Mouse (Mus musculus) layer of hippocampus, adult 2 months (tissue): ENCODE results near the gene Gtdc1. TPM values are rescaled to one million over a fixed set of nuclear protein-coding genes. Genes with fewer than 3 reads are reported as not detected.

Experiments
- DNase-seq, 2 experiments: peaks; one replicate each; pipeline ENCODE4 v3.0.0; 2022; ENCODE audit warnings: low spot score in 2 of 2
- H3K27ac ChIP-seq: fragments of 200-600 bp; 2 replicates; pipeline ENCODE4 v1.8.1; 2022
- H3K4me3 ChIP-seq: fragments of 200-600 bp; 2 replicates; pipeline ENCODE4 v1.8.1; 2022; ENCODE audit warnings: mild to moderate bottlenecking
- CTCF ChIP-seq: fragments of 200-600 bp; conservative IDR thresholded peaks from 2 replicates; pipeline ENCODE4 v1.8.1; 2022; ENCODE audit warnings: antibody characterized with exemption, mild to moderate bottlenecking, moderate library complexity
- total RNA-seq, 2 experiments: library from RNA; stranded (reverse); gene quantifications; 2 replicates each; pipeline ENCODE4 v1.2.3; 2021

Gtdc1 gene
- total RNA-seq, 2 experiments from 2014 or later: 65.5 to 69.7 TPM

GRCm38 (mm10) chr2:44801361-44801760 is 126.1 kb downstream of the Gtdc1 start:
- Histone ChIP-seq H3K4me3 (no peak overlapping the region), H3K27ac (no peak overlapping the region)
- no peak for TF ChIP-seq CTCF
- DNase-seq: no peak

GRCm38 (mm10) chr2:44791840-44792239 is 135.6 kb downstream of the Gtdc1 start:
- no peak for DNase-seq
- no peak for TF ChIP-seq CTCF
- Histone ChIP-seq H3K4me3 (no peak overlapping the region), H3K27ac (no peak overlapping the region)

- TF ChIP-seq CTCF: no peak
- no peak for DNase-seq
- Histone ChIP-seq H3K4me3 (no peak overlapping the region), H3K27ac (no peak overlapping the region)
Measured at GRCm38 (mm10) chr2:44791134-44791533, 136.3 kb downstream of the Gtdc1 start.

- no peak for DNase-seq
- no peak for TF ChIP-seq CTCF
- Histone ChIP-seq H3K27ac (no peak overlapping the region), H3K4me3 (no peak overlapping the region)
Measured at GRCm38 (mm10) chr2:44782746-44783145, 144.7 kb downstream of the Gtdc1 start.

GRCm38 (mm10) chr2:44780961-44781360 is 146.5 kb downstream of the Gtdc1 start:
- DNase-seq: no peak
- H3K27ac ChIP-seq: no peak overlapping the region
- no peak for TF ChIP-seq CTCF
- no peak overlapping the region for H3K4me3 ChIP-seq

GRCm38 (mm10) chr2:44763898-44764297 is 163.6 kb downstream of the Gtdc1 start:
- Histone ChIP-seq H3K4me3 (no peak overlapping the region), H3K27ac (no peak overlapping the region)
- DNase-seq: no peak
- no peak for TF ChIP-seq CTCF

- DNase-seq: no peak
- TF ChIP-seq CTCF: no peak
- Histone ChIP-seq H3K4me3 (no peak overlapping the region), H3K27ac (no peak overlapping the region)
Measured at GRCm38 (mm10) chr2:44736618-44737017, 190.8 kb downstream of the Gtdc1 start.

GRCm38 (mm10) chr2:44721461-44721860 is 206.0 kb downstream of the Gtdc1 start:
- no peak overlapping the region for H3K27ac ChIP-seq
- DNase-seq: no peak
- H3K4me3 ChIP-seq: no peak overlapping the region
- no peak for TF ChIP-seq CTCF

- TF ChIP-seq CTCF: 0 out of 2 replicates have a peak, but pooled peaks have one; percentile 6
- H3K4me3 ChIP-seq: no peak overlapping the region
- H3K27ac ChIP-seq: peak overlapping the region; percentile 52
- DNase-seq: peak; percentile 12 to 25
Measured at GRCm38 (mm10) chr2:44705883-44706615, 221.4 kb downstream of the Gtdc1 start.

- H3K4me3 ChIP-seq: no peak overlapping the region
- no peak for DNase-seq
- no peak overlapping the region for H3K27ac ChIP-seq
- TF ChIP-seq CTCF: no peak
Measured at GRCm38 (mm10) chr2:44700276-44700675, 227.2 kb downstream of the Gtdc1 start.

GRCm38 (mm10) chr2:44696441-44696840 is 231.0 kb downstream of the Gtdc1 start:
- TF ChIP-seq CTCF: 0 out of 2 replicates have a peak, but pooled peaks have one; percentile 14

GRCm38 (mm10) chr2:44693898-44694297 is 233.6 kb downstream of the Gtdc1 start:
- no peak for TF ChIP-seq CTCF
- H3K27ac ChIP-seq: no peak overlapping the region
- no peak for DNase-seq
- H3K4me3 ChIP-seq: no peak overlapping the region

More at GRCm38 (mm10) chr2:44696441-44696840, 231.0 kb downstream of the Gtdc1 start:
- H3K4me3 ChIP-seq: no peak overlapping the region
- H3K27ac ChIP-seq: peak overlapping the region; percentile 7
- peak; percentile 42 to 54 for DNase-seq

- Histone ChIP-seq H3K4me3 (no peak overlapping the region), H3K27ac (no peak overlapping the region)
- no peak for TF ChIP-seq CTCF
- peak in 1 of 2 experiments; percentile 36 for DNase-seq
Measured at GRCm38 (mm10) chr2:44664049-44664448, 263.4 kb downstream of the Gtdc1 start.

- no peak overlapping the region for H3K27ac ChIP-seq
- no peak for TF ChIP-seq CTCF
- no peak overlapping the region for H3K4me3 ChIP-seq
- no peak for DNase-seq
Measured at GRCm38 (mm10) chr2:44659870-44660269, 267.6 kb downstream of the Gtdc1 start.
